Mouse (Mus musculus) megakaryocyte, embryonic 14.5 days (primary cell): Measurements from ENCODE around the gene Wnt9b.

ENCODE experiments used
- FLI1 ChIP-seq: IDR thresholded peaks from 2 replicates; pipeline ENCODE4 v1.6.1; 2012; ENCODE audit warnings: low read length, inconsistent platforms, mixed read lengths
- GATA1 ChIP-seq: IDR thresholded peaks from 3 replicates; pipeline ENCODE4 v1.6.1; 2012; ENCODE audit warnings: mixed read lengths, low read length, inconsistent platforms, borderline replicate concordance

- TF ChIP-seq GATA1 (no peak), FLI1 (no peak)
Observed at GRCm38 (mm10) chr11:103735046-103735781, 14.4 kb downstream of the Wnt9b start.
